Mouse (Mus musculus) kidney, embryonic 14.5 days (tissue): ENCODE measurements around the gene Ryr3. TPM values are rescaled to one million over a fixed set of nuclear protein-coding genes. Genes with fewer than 3 reads are reported as not detected.
A peak's percentile ranks its signal among the peaks of the same experiment; 100 is the strongest.
"Not testable (repeated sequence)": the region's sequence is repeated elsewhere in the genome, so short reads cannot be mapped to it uniquely, and the experiment has no call there.

ENCODE experiments used
- ATAC-seq: fragments of 200-750 bp; cut with Nextera tagmentation; 2 replicates; pipeline ENCODE4 v1.8.0; 2017; ENCODE audit warnings: moderate number of reproducible peaks, mild to moderate bottlenecking, moderate TSS enrichment, moderate library complexity; ENCODE audit not compliant: low FRiP score, low TSS enrichment
- H3K27ac ChIP-seq: fragments of 300-500 bp; sonication (generic); 2 replicates; pipeline ENCODE4 v1.5.1; 2014; ENCODE audit warnings: low read depth, mild to moderate bottlenecking, low read length, moderate library complexity, mixed read lengths
- H3K27me3 ChIP-seq: fragments of 300-500 bp; sonication (generic); 2 replicates; pipeline ENCODE4 v1.6.1; 2014; ENCODE audit warnings: mild to moderate bottlenecking, low read length; ENCODE audit not compliant: control insufficient read depth, insufficient read depth
- H3K36me3 ChIP-seq: fragments of 300-500 bp; sonication (generic); 2 replicates; pipeline ENCODE4 v1.6.1; 2014; ENCODE audit warnings: low read length, mixed read lengths; ENCODE audit not compliant: control insufficient read depth, insufficient read depth
- H3K4me1 ChIP-seq: fragments of 300-500 bp; sonication (generic); 2 replicates; pipeline ENCODE4 v1.6.1; 2014; ENCODE audit warnings: low read length, mixed read lengths; ENCODE audit not compliant: control insufficient read depth, insufficient read depth
- H3K4me2 ChIP-seq: fragments of 300-500 bp; sonication (generic); replicated peaks from 2 replicates; pipeline ENCODE4 v1.6.1; 2014; ENCODE audit warnings: low read depth, mild to moderate bottlenecking, low read length
- H3K4me3 ChIP-seq: fragments of 300-500 bp; sonication (generic); 2 replicates; pipeline ENCODE4 v1.5.1; 2014; ENCODE audit warnings: mild to moderate bottlenecking, low read length
- H3K9ac ChIP-seq: fragments of 300-500 bp; sonication (generic); 2 replicates; pipeline ENCODE4 v1.6.1; 2014; ENCODE audit warnings: low read depth, mild to moderate bottlenecking, low read length, moderate library complexity
- H3K9me3 ChIP-seq: fragments of 300-500 bp; sonication (generic); 2 replicates; pipeline ENCODE4 v1.6.1; 2016; ENCODE audit warnings: low read length; ENCODE audit not compliant: control insufficient read depth
- WGBS: fragments of 180-500 bp; shearing (Covaris S2); extraction: QIAGEN DNeasy Blood & Tissue Kit; methylation state at CpG from one replicate; pipeline ENCODE4 v1.1.7; 2014; 5-methylcytosine and 5-hydroxymethylcytosine counted together
- polyA plus RNA-seq: library from polyadenylated mRNA; unstranded; fragments of >200 nt; fragmentation: Nextera tagmentation; extraction: Ambion mirVana; gene quantifications from 2 replicates; pipeline ENCODE4 v1.2.1, GENCODE M21; 2014

The Ryr3 gene
- polyA plus RNA-seq, 1 experiment from 2014 or later = 1.0 TPM

DNA sequence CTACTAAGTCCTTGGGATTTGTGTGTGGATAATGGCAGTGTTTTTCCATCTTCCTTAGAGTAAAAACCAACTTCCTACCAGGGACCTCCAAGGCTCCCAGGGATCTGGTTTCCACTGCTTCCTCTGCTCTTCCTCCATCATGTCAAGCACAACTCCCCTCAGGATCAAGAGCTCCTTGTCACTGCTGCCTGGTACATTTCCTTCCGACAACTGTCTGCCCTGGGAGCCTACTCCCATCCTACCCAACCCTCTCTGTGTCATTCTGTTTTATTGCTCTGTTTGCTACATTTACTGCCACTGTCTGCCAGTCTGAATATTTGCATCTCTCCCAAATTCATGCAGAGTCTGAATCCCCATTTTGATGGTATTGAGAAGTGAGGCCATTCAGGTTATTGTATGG lies 97.8 kb downstream of the Ryr3 start:
- H3K4me2 ChIP-seq = no peak overlapping the region
- no peak overlapping the region for H3K4me3 ChIP-seq
- ATAC-seq = no peak
- no peaks in the 10 kb centered on the region for H3K4me1 ChIP-seq
- H3K9ac ChIP-seq = no peak overlapping the region
- H3K9me3 ChIP-seq = no peaks in the 10 kb centered on the region
- WGBS = 35% methylated on average over 1 of the region's 1 CpGs
- no peaks in the 10 kb centered on the region for H3K36me3 ChIP-seq
- H3K27me3 ChIP-seq = no peaks in the 10 kb centered on the region
- no peak overlapping the region for H3K27ac ChIP-seq

DNA sequence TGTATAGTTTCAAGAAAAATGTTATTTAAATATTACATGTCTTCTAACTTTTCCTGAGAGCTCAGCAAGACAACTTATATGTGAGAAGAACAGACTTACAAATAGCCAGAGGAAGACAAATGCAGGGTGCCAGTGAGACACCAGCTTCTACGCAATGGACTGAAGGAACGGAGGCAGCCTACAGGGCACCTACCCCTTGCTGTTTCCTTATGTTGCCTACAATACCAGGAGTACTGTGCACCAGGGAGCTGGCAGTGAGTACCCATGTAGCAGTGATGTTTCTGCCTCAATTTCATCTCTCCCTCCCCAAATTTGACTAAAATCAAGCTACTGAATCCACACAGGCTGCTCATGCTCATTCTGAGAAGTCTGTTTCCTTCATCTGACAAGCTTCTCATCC lies 100.1 kb downstream of the Ryr3 start:
- Histone ChIP-seq H3K27ac (no peak overlapping the region), H3K9me3 (no peaks in the 10 kb centered on the region), H3K4me2 (no peak overlapping the region), H3K4me3 (no peak overlapping the region), H3K9ac (no peak overlapping the region), H3K4me1 (no peaks in the 10 kb centered on the region), H3K27me3 (no peaks in the 10 kb centered on the region), H3K36me3 (no peaks in the 10 kb centered on the region)
- WGBS = 98% methylated on average over 2 of the region's 2 CpGs
- ATAC-seq = no peak

DNA sequence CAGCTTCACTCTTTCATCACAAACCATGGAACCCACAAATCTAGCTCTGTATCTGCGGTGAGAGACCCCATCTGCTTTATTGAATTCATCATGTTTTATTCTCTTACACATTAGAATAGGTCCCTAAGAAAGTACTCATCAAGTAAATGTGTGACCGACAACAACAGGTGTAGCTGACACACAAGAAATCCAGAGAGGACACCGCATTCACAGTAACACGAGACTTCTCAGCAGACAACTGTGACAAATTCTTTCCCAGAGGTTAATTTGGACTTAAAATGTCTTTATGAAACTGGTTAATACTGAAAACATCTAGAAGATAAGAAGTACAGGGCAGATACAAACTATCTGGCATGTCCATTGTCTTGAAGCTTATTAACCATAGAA lies 101.0 kb downstream of the Ryr3 start:
- no peak for ATAC-seq
- Histone ChIP-seq H3K27me3 (no peaks in the 10 kb centered on the region), H3K36me3 (no peaks in the 10 kb centered on the region), H3K27ac (no peak overlapping the region), H3K4me3 (no peak overlapping the region), H3K9me3 (no peaks in the 10 kb centered on the region), H3K4me2 (no peak overlapping the region), H3K4me1 (no peaks in the 10 kb centered on the region), H3K9ac (no peak overlapping the region)
- WGBS = 92% methylated on average over 4 of the region's 4 CpGs

DNA sequence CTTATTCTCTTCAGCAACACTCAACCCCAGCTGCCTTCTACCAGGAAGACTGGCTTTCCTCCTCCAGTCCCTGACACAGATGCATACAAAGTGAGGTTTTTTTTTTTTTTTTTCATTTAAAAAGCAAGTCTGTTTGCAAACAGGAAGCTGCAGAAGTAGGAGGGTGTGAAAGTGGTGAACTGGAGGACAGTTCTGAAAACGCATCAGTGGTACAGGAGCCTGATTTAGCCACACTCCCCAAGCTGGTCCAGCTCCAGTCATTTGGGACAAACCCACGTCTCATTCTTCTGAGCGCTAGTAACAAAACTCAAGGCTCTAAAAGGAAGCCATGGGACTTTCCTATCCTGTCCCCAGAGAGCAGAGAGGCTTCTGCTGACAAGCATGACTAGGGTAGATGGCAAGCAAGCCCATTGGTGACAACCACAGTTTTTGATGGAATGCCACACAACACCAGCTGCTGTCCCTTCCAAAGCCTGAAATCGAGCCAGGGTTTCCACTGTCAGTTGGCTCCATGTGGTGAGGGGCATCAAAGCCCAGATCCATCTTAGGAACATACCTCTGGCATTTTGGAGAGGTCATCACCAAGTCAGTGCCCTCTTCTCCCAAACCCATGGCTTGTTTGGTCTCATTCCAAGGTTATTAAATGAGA lies 101.5 kb downstream of the Ryr3 start:
- H3K9me3 ChIP-seq = no peaks in the 10 kb centered on the region

DNA sequence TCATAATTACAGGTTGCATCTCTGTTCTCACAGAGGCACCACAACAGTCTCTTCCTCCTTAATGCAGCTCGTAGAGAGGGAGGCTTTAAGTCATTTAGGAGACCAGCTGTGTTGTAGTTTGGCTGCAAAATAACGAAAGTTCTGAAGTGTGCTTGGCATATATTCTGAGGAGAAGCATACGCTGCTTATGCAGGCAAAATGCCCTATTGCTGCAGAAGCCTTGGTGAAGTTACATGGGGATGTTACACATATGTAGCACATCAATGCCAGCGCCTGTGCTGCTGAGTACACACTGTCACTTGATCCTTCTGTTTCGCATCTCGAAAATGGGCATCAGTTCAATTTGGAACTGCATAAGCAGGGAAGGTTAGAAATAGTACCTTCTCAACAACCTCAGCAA lies 112.3 kb downstream of the Ryr3 start:
- no peak overlapping the region for H3K9ac ChIP-seq
- H3K4me1 ChIP-seq = no peaks in the 10 kb centered on the region
- no peak overlapping the region for H3K4me3 ChIP-seq
- H3K36me3 ChIP-seq = no peaks in the 10 kb centered on the region
- H3K4me2 ChIP-seq = no peak overlapping the region
- H3K27ac ChIP-seq = no peak overlapping the region
- no peak for ATAC-seq
- WGBS = 86% methylated on average over 6 of the region's 6 CpGs
- no peaks in the 10 kb centered on the region for H3K27me3 ChIP-seq
- H3K9me3 ChIP-seq = no peaks in the 10 kb centered on the region

More for the DNA sequence above, 101.5 kb downstream of the Ryr3 start:
- H3K4me1 ChIP-seq = no peaks in the 10 kb centered on the region
- H3K36me3 ChIP-seq = no peaks in the 10 kb centered on the region
- 90% methylated on average over 4 of the region's 4 CpGs for WGBS
- ATAC-seq = no peak
- no peak overlapping the region for H3K4me3 ChIP-seq
- H3K9ac ChIP-seq = no peak overlapping the region
- no peaks in the 10 kb centered on the region for H3K27me3 ChIP-seq
- H3K27ac ChIP-seq = no peak overlapping the region
- no peak overlapping the region for H3K4me2 ChIP-seq

DNA sequence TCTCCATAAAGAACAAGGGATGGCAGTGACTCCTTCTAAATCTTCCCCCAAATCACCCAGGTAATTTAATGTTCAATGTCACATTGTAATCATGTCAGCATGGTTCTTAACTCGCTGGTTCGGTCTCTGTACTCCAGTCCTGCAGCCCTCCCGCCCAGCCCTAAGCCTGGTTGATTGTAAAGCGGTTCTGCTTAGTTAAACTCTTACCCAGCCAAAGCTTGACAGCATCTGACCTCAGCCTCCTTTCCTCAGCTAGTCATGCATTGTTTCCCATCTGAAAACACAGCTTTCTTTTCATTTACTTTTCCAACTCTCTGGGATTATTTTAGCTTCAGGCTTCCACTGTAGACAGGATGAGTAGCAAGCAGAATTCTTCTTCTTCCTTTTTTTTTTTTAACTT lies 121.7 kb downstream of the Ryr3 start:
- Histone ChIP-seq H3K27me3 (no peaks in the 10 kb centered on the region), H3K4me3 (no peak overlapping the region), H3K4me2 (no peak overlapping the region), H3K9ac (no peak overlapping the region), H3K4me1 (no peaks in the 10 kb centered on the region), H3K27ac (no peak overlapping the region), H3K36me3 (no peaks in the 10 kb centered on the region), H3K9me3 (no peaks in the 10 kb centered on the region)
- ATAC-seq = peak; percentile 91
- WGBS = 48% methylated on average over 4 of the region's 4 CpGs

DNA sequence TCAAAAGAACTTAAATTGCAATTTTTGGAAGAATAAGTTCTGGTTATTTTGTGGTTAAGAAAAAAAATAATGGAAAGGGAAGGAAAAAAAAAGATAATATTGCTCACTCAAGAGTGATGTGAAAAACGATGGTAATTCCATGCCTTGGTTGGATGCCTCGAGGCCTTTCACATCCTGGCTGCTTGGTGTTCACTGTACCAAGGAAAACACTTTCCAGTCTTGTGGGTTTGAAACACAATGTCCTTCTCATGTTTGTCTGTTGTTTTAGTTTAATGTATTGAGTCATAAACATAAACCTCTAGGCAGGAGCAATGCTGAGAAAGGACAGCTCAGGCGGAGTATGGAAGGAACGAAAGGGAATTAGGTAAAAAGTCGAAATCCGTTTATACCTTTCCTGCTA lies 122.8 kb downstream of the Ryr3 start:
- H3K27ac ChIP-seq = no peak overlapping the region
- 60% methylated on average over 6 of the region's 6 CpGs for WGBS
- no peaks in the 10 kb centered on the region for H3K27me3 ChIP-seq
- H3K4me2 ChIP-seq = no peak overlapping the region
- H3K36me3 ChIP-seq = no peaks in the 10 kb centered on the region
- peak; percentile 46; the same call in 1 of the 2 replicates for ATAC-seq
- H3K9ac ChIP-seq = no peak overlapping the region
- H3K4me3 ChIP-seq = no peak overlapping the region
- H3K9me3 ChIP-seq = no peaks in the 10 kb centered on the region
- no peaks in the 10 kb centered on the region for H3K4me1 ChIP-seq

DNA sequence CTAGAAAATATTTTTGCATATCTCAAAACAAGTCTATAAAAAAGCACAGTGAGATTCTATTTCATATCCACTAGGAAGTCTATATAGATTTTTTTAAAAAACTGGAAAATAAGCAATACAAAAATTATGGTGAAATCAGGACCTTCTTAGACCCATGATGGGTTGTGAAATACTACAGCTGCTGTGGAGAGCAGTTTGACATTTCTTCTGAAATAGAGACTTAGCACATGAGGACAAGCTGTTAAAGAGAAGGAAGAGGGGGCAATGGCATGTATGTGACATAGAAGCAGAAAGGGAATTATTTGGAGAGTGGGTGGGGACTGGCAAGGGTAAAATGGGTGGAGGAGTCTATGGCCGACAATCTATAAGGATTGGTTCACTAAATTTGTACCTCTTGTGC lies 124.1 kb downstream of the Ryr3 start:
- WGBS = 86% methylated on average over 1 of the region's 1 CpGs
- ATAC-seq = no peak
- Histone ChIP-seq H3K27me3 (no peaks in the 10 kb centered on the region), H3K4me3 (no peak overlapping the region), H3K36me3 (no peaks in the 10 kb centered on the region), H3K4me2 (no peak overlapping the region), H3K27ac (no peak overlapping the region), H3K9ac (no peak overlapping the region), H3K9me3 (no peaks in the 10 kb centered on the region), H3K4me1 (no peaks in the 10 kb centered on the region)

DNA sequence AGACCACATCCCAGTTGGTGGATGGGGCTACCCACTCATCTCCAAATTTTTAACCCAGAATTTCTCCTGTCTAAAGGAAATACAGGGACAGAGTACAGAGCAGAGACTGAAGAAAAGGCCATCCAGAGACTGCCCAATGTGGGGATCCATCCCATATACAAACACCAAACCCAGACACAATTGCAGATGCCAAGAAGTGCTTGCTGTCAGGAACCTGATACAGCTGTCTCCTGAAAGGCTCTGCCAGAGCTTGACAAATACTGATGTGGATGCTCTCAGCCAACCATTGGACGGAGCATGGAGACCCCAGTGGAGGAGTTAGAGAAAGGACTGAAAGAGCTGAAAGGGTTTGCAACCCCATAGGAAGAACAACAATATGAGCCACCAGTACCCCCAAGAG lies 125.6 kb downstream of the Ryr3 start:
- not testable (repeated sequence) for H3K4me2 ChIP-seq, H3K36me3 ChIP-seq, H3K9ac ChIP-seq, ATAC-seq, H3K9me3 ChIP-seq, H3K4me1 ChIP-seq, H3K4me3 ChIP-seq, H3K27me3 ChIP-seq, H3K27ac ChIP-seq
- WGBS = 94% methylated on average over 1 of the region's 1 CpGs
